19 mouse cellular contexts compared by ENCODE assay signal in the genomic region with DNA sequence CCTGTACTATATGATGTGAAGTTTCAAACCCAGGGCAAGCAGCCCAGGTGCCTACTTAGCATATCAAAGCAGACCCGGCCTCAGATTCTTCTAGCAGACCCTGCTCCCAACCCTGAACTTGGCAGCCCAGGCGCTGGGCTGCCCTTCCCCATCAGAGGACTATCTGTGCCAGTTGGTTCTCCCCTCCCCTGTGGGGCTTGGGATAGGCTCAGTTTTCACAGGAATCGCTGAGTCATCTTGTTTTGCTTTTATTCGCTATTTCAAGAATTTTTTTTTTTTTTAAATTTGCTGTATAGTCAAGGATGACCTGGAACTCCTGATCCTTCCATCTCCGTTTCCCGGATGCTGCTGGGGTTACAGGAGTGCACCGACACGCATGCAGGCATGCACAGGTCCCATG. TPM values are rescaled to one million over a fixed set of nuclear protein-coding genes. Genes with fewer than 3 reads are reported as not detected.
A peak's percentile ranks its signal among the peaks of the same experiment; 100 is the strongest.
DNase-seq lines count a peak whose midpoint lies in the region; ATAC-seq and TF ChIP-seq lines count a peak whose summit lies in the region.
"Had no signal": no experiment of that assay in that cellular context is flagged by ENCODE, and none has a peak within 500 bp of the region (broad histone marks: within the 10 kb centered on the region; RNA-seq: fewer than 3 reads in every experiment).

No protein-coding gene starts in this region.

- TF ChIP-seq EP300 in liver, embryonic 14.5 days (IDR thresholded peaks at IDR 0.05; ENCODE audit: low read depth) = peak; percentile 64

- intact Hi-C loops in left cerebral cortex, postnatal 10 days (cut with DNase I) = no loop called here

- peak in 1 of 3 experiments; percentile 68 for DNase-seq in liver, embryonic 14.5 days (ENCODE audit: low read depth in 3 of 3, low spot score in 3 of 3)
- DNase-seq in cerebellum, adult 8-10 months = no peak
- DNase-seq in left cerebral cortex, postnatal 10 days (ENCODE audit: extremely low spot score in 1 of 2, low spot score in 2 of 2) = no peak
- DNase-seq in right cerebral cortex, postnatal 14 days = no peak
- DNase-seq: cerebellum, postnatal 10 days; gastrocnemius, postnatal 36 days had no signal

- peak overlapping the region; percentile 91 for H3K4me2 ChIP-seq in liver, embryonic 14.5 days (ENCODE audit: low read depth)
- H3K4me2 ChIP-seq: embryonic facial prominence, embryonic 15.5 days; kidney, embryonic 15.5 days; midbrain, embryonic 15.5 days; neural tube, embryonic 15.5 days had no signal

- H3K36me3 ChIP-seq in megakaryocyte, embryonic 14.5 days (replicated peaks; ENCODE audit: low read length) = no peaks in the 10 kb centered on the region
- peaks cover 61% of the 10 kb centered on the region for H3K36me3 ChIP-seq in erythroblast, embryonic 14.5 days (ENCODE audit: control insufficient read depth)
- peaks cover 21% of the 10 kb centered on the region for H3K36me3 ChIP-seq in liver, embryonic 14.5 days (replicated peaks; ENCODE audit: control insufficient read depth, insufficient read depth, low read depth)
- H3K36me3 ChIP-seq: embryonic facial prominence, embryonic 15.5 days; heart, embryonic 10.5 days; hindbrain, embryonic 10.5 days; kidney, embryonic 15.5 days; midbrain, embryonic 15.5 days; neural tube, embryonic 15.5 days had no signal

- peaks cover 29% of the 10 kb centered on the region for H3K4me1 ChIP-seq in megakaryocyte, embryonic 14.5 days
- peaks cover 75% of the 10 kb centered on the region for H3K4me1 ChIP-seq in erythroblast, embryonic 14.5 days (ENCODE audit: control insufficient read depth)
- peaks cover 47 to 52% of the 10 kb centered on the region in 2 experiments for H3K4me1 ChIP-seq in liver, embryonic 14.5 days (replicated peaks; ENCODE audit: control insufficient read depth in 2 of 2, insufficient read depth in 2 of 2, low read length in 1 of 2)
- H3K4me1 ChIP-seq: embryonic facial prominence, embryonic 15.5 days; neural tube, embryonic 15.5 days had no signal

- no peak for ATAC-seq in megakaryocyte, adult 5-6 weeks (ENCODE audit: poor library complexity, severe bottlenecking)
- peak; percentile 36; the same call in 1 of the 2 replicates for ATAC-seq in liver, embryonic 14.5 days (ENCODE audit: insufficient read depth)
- ATAC-seq: forebrain, embryonic 14.5 days; hindbrain, postnatal 0 days; intestine, postnatal 0 days; midbrain, embryonic 15.5 days had no signal

- no peaks in the 10 kb centered on the region for H3K9me3 ChIP-seq in megakaryocyte, embryonic 14.5 days
- no peaks in the 10 kb centered on the region; the same call in 1 of the 2 replicates for H3K9me3 ChIP-seq in erythroblast, embryonic 14.5 days (ENCODE audit: control insufficient read depth, low read length)
- H3K9me3 ChIP-seq in liver, embryonic 14.5 days (ENCODE audit: control insufficient read depth, low read length) = no peaks in the 10 kb centered on the region
- H3K9me3 ChIP-seq: embryonic facial prominence, embryonic 15.5 days; heart, embryonic 10.5 days; hindbrain, embryonic 10.5 days; kidney, embryonic 15.5 days; midbrain, embryonic 15.5 days; neural tube, embryonic 15.5 days had no signal

- H3K9ac ChIP-seq in liver, embryonic 14.5 days (replicated peaks) = peak overlapping the region; percentile 80
- H3K9ac ChIP-seq: embryonic facial prominence, embryonic 15.5 days; kidney, embryonic 15.5 days; midbrain, embryonic 15.5 days; neural tube, embryonic 15.5 days had no signal

- 49% methylated on average over 8 of the region's 8 CpGs for WGBS in liver, embryonic 14.5 days (ENCODE audit: insufficient replicate concordance)

- H3K27ac ChIP-seq in liver, embryonic 14.5 days = peak overlapping the region; percentile 97
- H3K27ac ChIP-seq: embryonic facial prominence, embryonic 15.5 days; heart, embryonic 10.5 days; hindbrain, embryonic 10.5 days; hindbrain, postnatal 0 days; kidney, embryonic 15.5 days; midbrain, embryonic 15.5 days; neural tube, embryonic 15.5 days had no signal

- H3K27me3 ChIP-seq in megakaryocyte, embryonic 14.5 days (replicated peaks) = peaks cover 18% of the 10 kb centered on the region
- H3K27me3 ChIP-seq in erythroblast, embryonic 14.5 days (ENCODE audit: control insufficient read depth) = no peaks in the 10 kb centered on the region
- no peaks in the 10 kb centered on the region for H3K27me3 ChIP-seq in liver, embryonic 14.5 days (ENCODE audit: control insufficient read depth, insufficient read depth, low read length)
- H3K27me3 ChIP-seq: embryonic facial prominence, embryonic 15.5 days; kidney, embryonic 15.5 days; midbrain, embryonic 15.5 days had no signal

- no peak for TF ChIP-seq CTCF in liver, embryonic 14.5 days (IDR thresholded peaks at IDR 0.05; ENCODE audit: low read depth)

- peak overlapping the region; percentile 70 for H3K4me3 ChIP-seq in megakaryocyte, embryonic 14.5 days (replicated peaks)
- H3K4me3 ChIP-seq in erythroblast, embryonic 14.5 days (replicated peaks) = peak overlapping the region; percentile 65
- peak overlapping the region; percentile 68 to 70 for H3K4me3 ChIP-seq in liver, embryonic 14.5 days (ENCODE audit: insufficient read depth in 1 of 2, low read depth in 2 of 2, low read length in 2 of 2)
- H3K4me3 ChIP-seq: embryonic facial prominence, embryonic 15.5 days; heart, embryonic 10.5 days; hindbrain, embryonic 10.5 days; kidney, embryonic 15.5 days; midbrain, embryonic 15.5 days; neural tube, embryonic 15.5 days had no signal

RNA-seq across cellular contexts. Expression of a gene that starts 3.6 kb away (rescaled TPM):
- not detected in 2 replicates for polyA plus RNA-seq in megakaryocyte, embryonic 14.5 days (2012; ENCODE audit: insufficient read depth, low replicate concordance)
- total RNA-seq in megakaryocyte, adult 5-6 weeks (2015) = 3.2 and 5.3 TPM in 2 replicates
- 4.4 and 14.3 TPM in 2 replicates for total RNA-seq in megakaryocyte, adult 5-6 weeks (2017)
- polyA plus RNA-seq in erythroblast, embryonic 14.5 days (2012) = 34.5 and 96.9 TPM in 2 replicates
- polyA plus RNA-seq in liver, embryonic 14.5 days (2012; rRNA removed) = 169 and 210 TPM in 2 replicates
- polyA plus RNA-seq in liver, embryonic 14.5 days (2014; fragmentation: Nextera tagmentation; extraction: Ambion mirVana) = 168 and 176 TPM in 2 replicates
- total RNA-seq in left cerebral cortex, postnatal 10 days (2021) = not detected
- total RNA-seq: gastrocnemius, postnatal 36 days had no signal

RNA-seq across cellular contexts. Expression of a gene that starts 7.0 kb away (rescaled TPM):
- polyA plus RNA-seq in megakaryocyte, embryonic 14.5 days (2012; ENCODE audit: insufficient read depth, low replicate concordance) = not detected in 2 replicates
- total RNA-seq in megakaryocyte, adult 5-6 weeks (2015) = 0.38 TPM in 1 of 2 replicates, not detected in the other
- total RNA-seq in megakaryocyte, adult 5-6 weeks (2017) = 0.37 and 0.40 TPM in 2 replicates
- polyA plus RNA-seq in erythroblast, embryonic 14.5 days (2012) = 1.5 and 1.6 TPM in 2 replicates
- 4.8 and 5.8 TPM in 2 replicates for polyA plus RNA-seq in liver, embryonic 14.5 days (2012; rRNA removed)
- polyA plus RNA-seq in liver, embryonic 14.5 days (2014; fragmentation: Nextera tagmentation; extraction: Ambion mirVana) = 3.0 and 4.2 TPM in 2 replicates
- total RNA-seq in left cerebral cortex, postnatal 10 days (2021) = under 1 TPM; 0.15 to 0.26 TPM
- total RNA-seq: gastrocnemius, postnatal 36 days had no signal
- polyA plus RNA-seq: embryonic facial prominence, embryonic 15.5 days; heart, postnatal 0 days had no signal

RNA-seq across cellular contexts. Expression of a gene that starts 14.9 kb away (rescaled TPM):
- not detected in 2 replicates for polyA plus RNA-seq in megakaryocyte, embryonic 14.5 days (2012; ENCODE audit: insufficient read depth, low replicate concordance)
- total RNA-seq in megakaryocyte, adult 5-6 weeks (2015) = 0.45 TPM in 1 of 2 replicates, not detected in the other
- 0.20 TPM in 1 of 2 replicates, not detected in the other for total RNA-seq in megakaryocyte, adult 5-6 weeks (2017)
- polyA plus RNA-seq in erythroblast, embryonic 14.5 days (2012) = 0.03 TPM in 1 of 2 replicates, not detected in the other
- polyA plus RNA-seq in liver, embryonic 14.5 days (2012; rRNA removed) = 0.12 and 0.27 TPM in 2 replicates
- polyA plus RNA-seq in liver, embryonic 14.5 days (2014; fragmentation: Nextera tagmentation; extraction: Ambion mirVana) = 0.36 and 0.48 TPM in 2 replicates
- under 1 TPM; 0.24 TPM for total RNA-seq in left cerebral cortex, postnatal 10 days (2021)

RNA-seq across cellular contexts. Expression of a gene that starts 37.9 kb away (rescaled TPM):
- 4.4 and 14.6 TPM in 2 replicates for polyA plus RNA-seq in megakaryocyte, embryonic 14.5 days (2012; ENCODE audit: insufficient read depth, low replicate concordance)
- 40.3 and 42.5 TPM in 2 replicates for total RNA-seq in megakaryocyte, adult 5-6 weeks (2015)
- total RNA-seq in megakaryocyte, adult 5-6 weeks (2017) = 52.8 and 53.3 TPM in 2 replicates
- 1.1 and 2.0 TPM in 2 replicates for polyA plus RNA-seq in erythroblast, embryonic 14.5 days (2012)
- polyA plus RNA-seq in liver, embryonic 14.5 days (2012; rRNA removed) = 16.6 and 28.2 TPM in 2 replicates
- polyA plus RNA-seq in liver, embryonic 14.5 days (2014; fragmentation: Nextera tagmentation; extraction: Ambion mirVana) = 51.1 and 52.4 TPM in 2 replicates
- total RNA-seq in left cerebral cortex, postnatal 10 days (2021) = 10 to 100 TPM; 10.7 to 10.9 TPM

RNA-seq across cellular contexts. Expression of a gene that starts 38.0 kb away (rescaled TPM):
- polyA plus RNA-seq in megakaryocyte, embryonic 14.5 days (2012; ENCODE audit: insufficient read depth, low replicate concordance) = 12.7 and 14.4 TPM in 2 replicates
- total RNA-seq in megakaryocyte, adult 5-6 weeks (2015) = 83.3 and 85.2 TPM in 2 replicates
- total RNA-seq in megakaryocyte, adult 5-6 weeks (2017) = 32.8 and 47.1 TPM in 2 replicates
- polyA plus RNA-seq in erythroblast, embryonic 14.5 days (2012) = 1.3 and 1.7 TPM in 2 replicates
- 31.6 and 32.7 TPM in 2 replicates for polyA plus RNA-seq in liver, embryonic 14.5 days (2012; rRNA removed)
- 6.9 and 8.2 TPM in 2 replicates for polyA plus RNA-seq in liver, embryonic 14.5 days (2014; fragmentation: Nextera tagmentation; extraction: Ambion mirVana)
- 10 to 100 TPM; 33.3 to 34.3 TPM for total RNA-seq in left cerebral cortex, postnatal 10 days (2021)

Comparison
In these comparisons a context has a peak if more than half of its experiments do, and no peak if none do; other contexts are left out.
1. RNA of a gene that starts 3.6 kb away (polyA plus RNA-seq): 168 to 210 TPM in liver, embryonic 14.5 days and 34.5 to 96.9 TPM in erythroblast, embryonic 14.5 days; not detected in megakaryocyte, embryonic 14.5 days; every median in the first group is over 10 times any median in the second.
2. Peak in every context shown above with its lines, with median percentiles within 50 percentile points of each other: H3K4me3 ChIP-seq.